Mouse (Mus musculus) left cerebral cortex, postnatal 4 days (tissue): ENCODE measurements around the gene Szrd1. TPM values are rescaled to one million over a fixed set of nuclear protein-coding genes. Genes with fewer than 3 reads are reported as not detected.
"Not testable (repeated sequence)": the region's sequence is repeated elsewhere in the genome, so short reads cannot be mapped to it uniquely, and the experiment has no call there.

Experiments used
- DNase-seq: peaks from one replicate; pipeline ENCODE4 v3.0.0-alpha.2; 2022
- intact Hi-C: fragments of 180-260 bp; cut with DNase I; formaldehyde crosslinking; loops from one replicate; pipeline ENCODE4 v1.15.1; 2025
- total RNA-seq, 2 experiments: library from RNA; stranded (reverse); gene quantifications; 2 replicates each; pipeline ENCODE4 v1.2.3; 2021

The Szrd1 gene
- total RNA-seq, 2 experiments from 2014 or later, result 54.5 to 56.8 TPM

- intact Hi-C loops, result loop anchor here (10.0 kb wide), 1 partner anchor 67 kb away; the partner anchor contains the start of gene Rsg1
- peak; percentile 46 for DNase-seq
Observed at GRCm38 (mm10) chr4:141148009-141148801, 8.6 kb upstream of the Szrd1 start.

GRCm38 (mm10) chr4:141147112-141148008 is 7.8 kb upstream of the Szrd1 start, which contains the start of gene Fbxo42:
Gene Fbxo42, plus strand, starts transcription at chr4:141147913.
- intact Hi-C loops, result loop anchor here (10.0 kb wide), 1 partner anchor 67 kb away; the partner anchor contains the start of gene Rsg1
- DNase-seq, result peak; percentile 96

DNA sequence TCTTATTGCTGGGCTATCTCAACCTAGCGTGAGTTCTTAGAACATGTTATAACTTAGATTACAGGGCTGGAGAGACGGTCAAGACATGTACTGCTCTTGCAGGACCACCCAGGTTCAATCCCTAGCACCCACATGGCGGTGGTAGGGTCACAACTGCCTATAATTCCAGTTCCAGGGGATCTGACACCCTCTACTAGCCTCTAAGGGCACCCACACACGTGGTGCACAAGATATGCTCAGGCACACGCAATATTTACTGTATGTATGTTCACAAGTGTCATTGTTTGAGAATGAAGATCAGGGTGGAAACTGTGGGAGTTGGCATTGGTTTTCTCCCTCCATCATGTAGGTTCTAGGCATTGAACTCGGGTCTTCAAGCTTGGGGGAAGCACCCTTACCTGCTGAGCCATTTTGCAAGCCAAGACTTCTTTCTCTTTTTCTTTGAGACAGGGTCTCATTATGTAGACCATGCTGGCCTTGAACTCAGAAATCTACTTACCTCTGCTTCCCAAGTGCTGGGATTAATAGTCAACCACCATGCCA is 7.0 kb upstream of the Szrd1 start:
- no peak for DNase-seq
- intact Hi-C loops, result loop anchor here (10.0 kb wide), 1 partner anchor 68 kb away; the partner anchor contains the start of gene Rsg1

DNA sequence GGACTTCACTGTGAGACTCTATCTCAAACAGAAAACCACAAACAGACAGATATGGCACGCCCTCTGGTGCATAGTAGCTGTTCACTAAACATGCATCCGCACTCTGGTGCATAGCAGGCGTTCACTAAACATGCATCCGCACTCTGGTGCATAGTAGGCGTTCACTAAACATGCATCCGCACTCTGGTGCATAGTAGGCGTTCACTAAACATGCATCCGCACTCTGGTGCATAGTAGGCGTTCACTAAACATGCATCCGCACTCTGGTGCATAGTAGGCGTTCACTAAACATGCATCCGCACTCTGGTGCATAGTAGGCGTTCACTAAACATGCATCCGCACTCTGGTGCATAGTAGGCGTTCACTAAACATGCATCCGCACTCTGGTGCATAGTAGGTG is 5.5 kb upstream of the Szrd1 start:
- intact Hi-C loops, result loop anchor here (10.0 kb wide), 1 partner anchor 70 kb away; the partner anchor contains the start of gene Rsg1
- not testable (repeated sequence) for DNase-seq

- intact Hi-C loops, result loop anchor here (5.0 to 10.0 kb wide), 2 partner anchors 72 to 220 kb away; partner anchors contain the start of gene Rsg1
- peak; percentile 66 for DNase-seq
Observed at GRCm38 (mm10) chr4:141142285-141142811, 2.8 kb upstream of the Szrd1 start.

GRCm38 (mm10) chr4:141140967-141141366 is 1.4 kb upstream of the Szrd1 start:
- DNase-seq, result no peak
- intact Hi-C loops, result loop anchor here (5.0 to 10.0 kb wide), 2 partner anchors 74 to 221 kb away; partner anchors contain the start of gene Rsg1

GRCm38 (mm10) chr4:141140354-141140753 is 779 bp upstream of the Szrd1 start:
- DNase-seq, result not testable (repeated sequence)
- intact Hi-C loops, result loop anchor here (5.0 to 10.0 kb wide), 2 partner anchors 74 to 222 kb away; partner anchors contain the start of gene Rsg1

GRCm38 (mm10) chr4:141138425-141139115 is 1.0 kb downstream of the Szrd1 start:
- intact Hi-C loops, result no loop called here
- no peak for DNase-seq

GRCm38 (mm10) chr4:141137740-141138139 is 1.8 kb downstream of the Szrd1 start:
- intact Hi-C loops, result not testable (repeated sequence)

GRCm38 (mm10) chr4:141136126-141136525 is 3.4 kb downstream of the Szrd1 start:
- no peak for DNase-seq
- intact Hi-C loops, result no loop called here

More at GRCm38 (mm10) chr4:141137740-141138139, 1.8 kb downstream of the Szrd1 start:
- not testable (repeated sequence) for DNase-seq

GRCm38 (mm10) chr4:141134751-141135530 is 4.6 kb downstream of the Szrd1 start:
- intact Hi-C loops, result no loop called here
- DNase-seq, result no peak

GRCm38 (mm10) chr4:141134031-141134441 is 5.5 kb downstream of the Szrd1 start:
- DNase-seq, result no peak
- intact Hi-C loops, result no loop called here

DNA sequence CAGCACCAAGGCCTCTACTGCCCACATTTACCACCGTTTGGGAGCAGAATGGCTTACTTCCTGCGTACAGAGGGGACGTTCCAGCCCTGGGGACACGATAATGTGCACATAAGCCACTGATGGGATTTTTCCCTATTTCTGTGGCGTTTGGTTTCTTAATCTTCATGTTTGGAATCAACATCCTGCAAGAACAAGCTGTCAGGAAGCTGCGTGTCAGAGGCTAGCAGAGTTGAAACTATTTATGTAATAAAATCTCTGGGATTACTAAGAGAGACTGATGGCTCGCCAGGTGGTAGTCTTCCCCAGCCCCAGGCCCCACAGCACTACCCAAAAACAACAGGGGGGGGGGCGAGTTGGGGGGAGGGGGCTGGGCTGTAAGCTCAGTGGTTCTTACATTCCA is 6.3 kb downstream of the Szrd1 start:
- intact Hi-C loops, result no loop called here
- no peak for DNase-seq

DNA sequence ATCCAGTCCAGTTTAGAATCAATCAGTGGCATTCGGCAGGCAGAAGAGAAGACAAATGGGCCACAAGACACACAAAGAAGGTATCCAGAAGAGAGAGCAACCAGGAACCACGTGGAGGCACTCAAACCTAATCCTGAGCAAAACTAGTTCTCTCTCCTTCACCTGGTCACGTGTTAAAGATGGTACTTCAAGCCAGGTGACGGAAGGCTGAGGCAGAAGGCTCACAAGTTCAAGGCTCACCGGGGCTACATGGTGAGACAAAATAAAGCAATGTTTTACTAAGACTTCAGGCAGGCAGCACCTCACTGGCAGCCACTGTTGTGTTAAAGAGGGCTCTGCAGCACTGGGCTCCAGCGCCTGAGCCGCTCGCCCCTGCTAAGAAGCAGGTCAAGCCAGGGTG is 7.4 kb downstream of the Szrd1 start:
- intact Hi-C loops, result no loop called here

DNA sequence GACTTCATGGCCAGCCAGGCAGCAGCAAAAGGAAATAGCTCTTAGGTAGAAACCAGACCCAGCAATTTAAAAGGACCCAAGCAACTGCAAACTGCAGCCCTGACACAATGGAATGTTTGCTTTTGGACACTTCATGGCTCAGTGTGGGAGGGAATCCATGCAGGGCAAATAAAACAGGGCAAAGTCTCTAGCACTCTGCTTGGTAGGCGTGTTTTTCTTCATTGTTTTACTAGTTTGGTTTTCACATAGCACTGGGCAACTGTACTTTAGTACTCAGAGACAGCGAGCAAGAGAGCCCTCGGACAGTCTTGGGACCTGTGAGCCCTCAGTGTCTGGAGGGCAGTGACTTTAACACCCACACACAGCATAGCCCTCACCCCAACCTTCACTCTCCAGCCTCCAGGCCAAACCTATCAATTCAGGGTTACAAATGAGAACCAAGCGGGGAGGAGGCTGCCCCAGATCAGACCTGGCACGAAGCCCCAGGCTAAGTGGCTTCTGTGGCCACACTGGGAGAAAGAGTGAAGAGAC is 8.0 kb downstream of the Szrd1 start:
- intact Hi-C loops, result no loop called here
- no peak for DNase-seq

More for the DNA sequence above, 7.4 kb downstream of the Szrd1 start:
- no peak for DNase-seq

DNA sequence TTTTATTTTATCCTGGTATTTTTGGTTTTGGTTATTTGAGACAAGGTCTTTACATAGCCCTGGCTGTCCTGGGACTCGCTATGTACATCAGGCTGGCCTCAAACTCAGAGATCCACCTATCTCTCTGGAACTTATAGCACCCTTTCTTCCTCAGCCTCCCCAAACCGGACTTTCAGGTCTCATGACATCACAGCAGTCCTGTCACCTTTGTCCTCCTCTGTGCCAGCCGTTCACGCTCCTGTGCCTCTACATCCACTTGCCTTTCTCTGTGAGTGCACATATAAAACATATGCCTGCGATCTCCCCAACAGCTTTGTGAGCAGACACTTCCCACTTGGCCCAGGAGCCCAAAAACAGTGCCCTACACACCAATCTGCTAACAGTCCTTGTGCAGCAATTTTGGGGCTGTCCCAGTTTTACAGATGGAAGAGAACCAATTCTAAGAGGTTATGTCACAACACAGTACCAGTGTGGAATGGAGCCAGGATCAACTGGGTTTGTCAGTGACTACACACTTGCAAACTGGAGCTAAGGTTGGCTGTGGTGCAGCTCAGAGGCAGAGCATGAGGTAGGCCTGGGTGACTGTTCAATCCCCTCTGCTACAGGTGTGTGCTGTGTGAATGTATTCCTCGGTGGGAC is 8.8 kb downstream of the Szrd1 start:
- intact Hi-C loops, result no loop called here
- DNase-seq, result no peak

DNA sequence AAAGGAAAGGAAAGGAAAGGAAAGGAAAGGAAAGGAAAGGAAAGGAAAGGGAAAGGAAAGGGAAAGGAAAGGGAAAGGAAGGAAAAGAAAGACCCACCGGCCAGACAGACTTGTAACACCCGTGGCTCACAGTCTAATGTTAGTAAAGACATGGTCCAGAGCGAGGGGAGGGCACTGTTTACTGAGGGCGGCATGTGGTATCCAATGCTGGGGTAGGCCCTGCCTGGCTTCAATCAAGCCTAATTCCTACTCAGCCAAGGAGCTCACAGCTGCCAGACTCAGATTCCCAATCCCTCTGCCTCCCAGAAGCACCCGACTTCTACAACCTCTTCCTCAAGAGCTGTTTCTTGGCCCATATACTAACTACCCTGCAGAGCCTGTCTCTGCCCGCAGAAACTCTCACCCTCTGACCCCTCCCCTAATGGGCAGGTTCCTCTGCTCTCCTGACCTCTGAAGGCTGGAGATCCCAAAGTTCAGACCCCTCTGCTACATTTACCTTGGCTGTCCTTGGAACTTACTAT is 10.3 kb downstream of the Szrd1 start:
- no peak for DNase-seq
- intact Hi-C loops, result no loop called here

DNA sequence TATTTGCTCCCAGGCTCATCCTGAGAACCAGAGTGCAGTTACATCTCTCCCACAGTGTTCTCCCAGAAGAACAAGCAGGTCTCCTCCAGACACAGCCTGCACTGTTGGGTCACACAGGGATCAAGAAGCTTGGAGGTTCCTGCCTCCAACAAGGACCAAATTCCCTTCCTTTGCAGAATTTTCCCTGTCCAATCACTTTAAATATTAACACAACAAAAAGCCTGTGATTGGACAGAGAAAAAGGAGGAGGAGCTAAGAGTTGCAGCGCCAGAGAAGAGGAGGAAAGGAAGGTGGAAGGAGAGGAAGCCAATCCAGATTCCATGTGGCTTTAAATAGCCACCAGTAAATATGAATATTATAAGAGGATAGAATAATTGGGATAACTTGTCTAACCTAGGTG is 16.5 kb downstream of the Szrd1 start:
- no peak for DNase-seq

More for the DNA sequence above, 16.5 kb downstream of the Szrd1 start:
- intact Hi-C loops, result no loop called here
